Mouse (Mus musculus): ENCODE results near the gene Gm37240.

- TF ChIP-seq CTCF (IDR thresholded peaks at IDR 0.05; ENCODE audit: low read depth, low read length) = no peak
- TF ChIP-seq POLR2A (IDR thresholded peaks at IDR 0.05; ENCODE audit: borderline replicate concordance, low read depth, low read length) = no peak
Measured at GRCm38 (mm10) chr3:85516739-85517396, 370.4 kb downstream of the Gm37240 start.

All from bone marrow macrophage, adult 2 months (primary cell).